Mouse (Mus musculus) liver, embryonic 14.5 days (tissue): ENCODE measurements at regions not wholly inside any gene's neighbourhood (a gene's known extent, or its start where the extent isn't known, plus 50 kb on each side); places are given as distances from the start of the nearest gene placed in this dataset.
"Not testable (repeated sequence)": the region's sequence is repeated elsewhere in the genome, so short reads cannot be mapped to it uniquely, and the experiment has no call there.

Source experiments
- ATAC-seq: fragments of 200-750 bp; cut with Nextera tagmentation; 2 replicates; pipeline ENCODE4 v1.8.0; 2017; ENCODE audit warnings: moderate number of reproducible peaks, mild to moderate bottlenecking, moderate library complexity; ENCODE audit not compliant: insufficient read depth
- DNase-seq, 3 experiments: peaks; one replicate each; pipeline ENCODE4 v3.0.0-alpha.2; 2012 to 2013; ENCODE audit warnings: low read depth in 3 of 3, low spot score in 3 of 3
- H3K27ac ChIP-seq: fragments of 300-500 bp; sonication (generic); 2 replicates; pipeline ENCODE4 v1.5.1; 2014; ENCODE audit warnings: moderate library complexity, mild to moderate bottlenecking, control low read depth, inconsistent platforms
- H3K27me3 ChIP-seq: fragments of 300-500 bp; sonication (generic); 2 replicates; pipeline ENCODE4 v1.6.1; 2014; ENCODE audit warnings: mild to moderate bottlenecking, low read length, moderate library complexity; ENCODE audit not compliant: control insufficient read depth, insufficient read depth
- H3K36me3 ChIP-seq: fragments of 300-500 bp; sonication (generic); replicated peaks from 2 replicates; pipeline ENCODE4 v1.6.1; 2014; ENCODE audit warnings: low read depth; ENCODE audit not compliant: control insufficient read depth, insufficient read depth
- H3K4me1 ChIP-seq, 2 experiments: fragments of 200-500 bp in 1 of 2; fragments of 300-500 bp in 1 of 2; sonication (generic) in 1 of 2; replicated peaks; 2 replicates each; pipeline ENCODE4 v1.6.1; 2012 to 2014; ENCODE audit warnings: antibody characterized with exemption in 1 of 2, inconsistent platforms in 1 of 2, low read length in 1 of 2; ENCODE audit not compliant: control insufficient read depth in 2 of 2, insufficient read depth in 2 of 2
- H3K4me2 ChIP-seq: fragments of 300-500 bp; sonication (generic); 2 replicates; pipeline ENCODE4 v1.6.1; 2014; ENCODE audit warnings: low read depth, mild to moderate bottlenecking, control low read depth, moderate library complexity
- H3K4me3 ChIP-seq, 2 experiments: fragments of 200-500 bp in 1 of 2; fragments of 300-500 bp in 1 of 2; sonication (generic) in 1 of 2; 2 replicates each; pipeline ENCODE4 v1.5.1; 2012 to 2014; ENCODE audit warnings: low read depth in 2 of 2, low read length in 2 of 2, mild to moderate bottlenecking in 2 of 2, control low read depth in 1 of 2, inconsistent platforms in 1 of 2, moderate library complexity in 1 of 2; ENCODE audit not compliant: insufficient read depth in 1 of 2
- H3K9ac ChIP-seq: fragments of 300-500 bp; sonication (generic); replicated peaks from 2 replicates; pipeline ENCODE4 v1.6.1; 2014; ENCODE audit warnings: mild to moderate bottlenecking, control low read depth, moderate library complexity
- H3K9me3 ChIP-seq: fragments of 300-500 bp; sonication (generic); 2 replicates; pipeline ENCODE4 v1.6.1; 2016; ENCODE audit warnings: low read length, mixed read lengths; ENCODE audit not compliant: control insufficient read depth
- CTCF ChIP-seq: IDR thresholded peaks from 2 replicates; pipeline ENCODE4 v1.5.1; 2016; ENCODE audit warnings: antibody characterized with exemption, low read depth, control low read depth
- EP300 ChIP-seq: IDR thresholded peaks from 2 replicates; pipeline ENCODE4 v1.6.1; 2016; ENCODE audit warnings: antibody characterized with exemption, low read depth
- WGBS: fragments of 180-500 bp; shearing (Covaris S2); extraction: QIAGEN DNeasy Blood & Tissue Kit; methylation state at CpG from one replicate; pipeline ENCODE4 v1.1.7; 2014; ENCODE audit not compliant: insufficient replicate concordance; 5-methylcytosine and 5-hydroxymethylcytosine counted together

DNA sequence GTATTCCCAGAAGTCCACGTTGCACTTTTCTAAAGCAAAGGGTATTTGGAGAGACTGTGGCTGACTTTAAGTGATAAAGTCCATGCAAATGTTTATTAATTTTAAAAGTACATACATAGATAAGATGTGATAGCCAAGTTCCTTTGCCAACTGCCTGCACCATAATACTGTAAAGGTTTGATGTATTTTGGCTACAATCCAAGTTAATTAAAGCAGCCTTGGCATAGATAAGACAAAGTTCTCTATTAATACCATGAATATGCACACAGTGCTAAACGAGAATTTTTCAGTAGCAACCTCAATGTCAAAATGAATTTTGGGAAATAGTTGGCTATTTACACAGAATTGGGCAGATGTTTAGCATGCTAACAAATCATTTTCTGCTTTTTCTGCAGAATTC is 167.0 kb upstream of the Hsf2 start:
- no peak for DNase-seq
- no peaks in the 10 kb centered on the region for H3K36me3 ChIP-seq
- TF ChIP-seq EP300 = no peak
- no peak for TF ChIP-seq CTCF
- ATAC-seq = no peak
- no peaks in the 10 kb centered on the region for H3K4me1 ChIP-seq
- no peak overlapping the region for H3K4me3 ChIP-seq
- WGBS = 24% methylated on average over 2 of the region's 2 CpGs
- no peak overlapping the region for H3K4me2 ChIP-seq
- H3K27ac ChIP-seq = no peak overlapping the region
- no peak overlapping the region for H3K9ac ChIP-seq
- H3K27me3 ChIP-seq = no peaks in the 10 kb centered on the region
- H3K9me3 ChIP-seq = no peaks in the 10 kb centered on the region

DNA sequence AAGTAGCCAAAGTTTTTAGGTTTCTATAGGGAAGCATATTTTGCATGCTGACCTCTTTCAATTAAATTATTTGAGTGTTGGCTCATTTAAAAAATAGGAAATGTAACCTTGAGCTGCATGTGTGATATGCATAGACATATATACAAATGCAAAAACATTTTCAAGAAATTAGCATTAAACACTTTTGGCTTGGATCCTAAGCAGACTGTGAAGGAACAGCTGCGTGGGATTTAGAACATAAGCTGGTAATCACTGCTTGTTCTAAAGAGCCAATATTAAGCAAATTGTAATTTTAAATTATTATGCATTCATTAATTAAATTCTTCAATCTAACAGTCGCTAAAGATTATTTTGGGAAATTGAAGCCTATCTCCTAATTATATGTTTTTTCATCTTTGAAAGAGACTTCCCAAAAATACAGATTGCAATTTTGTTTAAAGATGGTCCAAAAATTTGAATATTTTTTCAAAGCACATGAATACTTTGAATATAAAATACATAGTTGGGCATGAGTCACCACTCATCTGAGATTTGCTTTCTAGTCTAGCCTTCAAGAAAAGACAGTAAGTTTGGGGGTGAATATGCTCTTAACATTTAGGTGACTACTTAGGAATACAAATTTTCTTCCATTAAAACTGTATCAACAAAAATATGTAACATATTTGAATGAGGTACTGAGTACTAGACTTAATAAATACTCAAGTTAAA is 163.3 kb upstream of the Hsf2 start:
- no peak overlapping the region for H3K9ac ChIP-seq
- no peaks in the 10 kb centered on the region for H3K36me3 ChIP-seq
- H3K4me3 ChIP-seq = no peak overlapping the region
- no peak overlapping the region for H3K27ac ChIP-seq
- ATAC-seq (no peak), DNase-seq (no peak)
- H3K4me2 ChIP-seq = no peak overlapping the region
- no peaks in the 10 kb centered on the region for H3K27me3 ChIP-seq
- no peak for TF ChIP-seq EP300
- TF ChIP-seq CTCF = no peak
- H3K4me1 ChIP-seq = no peaks in the 10 kb centered on the region
- no peaks in the 10 kb centered on the region for H3K9me3 ChIP-seq
- 42% methylated on average over 2 of the region's 2 CpGs for WGBS

DNA sequence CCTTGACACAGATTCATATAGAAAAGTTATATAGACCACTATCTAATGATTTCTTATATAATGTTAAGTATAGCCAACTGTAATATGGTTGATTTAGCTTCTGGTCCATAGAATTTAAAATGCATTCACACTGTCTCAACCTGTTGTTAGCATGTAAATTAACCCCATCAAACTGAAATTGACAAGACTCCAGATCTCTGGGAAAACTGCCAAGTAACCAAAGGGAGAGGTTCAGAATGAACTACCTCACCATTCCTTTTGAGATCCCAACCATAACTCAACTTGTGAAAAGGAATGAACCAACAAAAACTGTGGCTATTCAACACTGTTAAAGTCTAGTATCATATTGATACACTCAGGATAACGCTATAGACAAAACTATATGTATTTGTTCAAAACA is 162.0 kb upstream of the Hsf2 start:
- no peak overlapping the region for H3K4me3 ChIP-seq
- no peak for TF ChIP-seq EP300
- no peak for TF ChIP-seq CTCF
- WGBS = 14% methylated on average over 1 of the region's 1 CpGs
- no peak for ATAC-seq
- no peaks in the 10 kb centered on the region for H3K36me3 ChIP-seq
- no peak overlapping the region for H3K27ac ChIP-seq
- no peak overlapping the region for H3K4me2 ChIP-seq
- H3K9ac ChIP-seq = no peak overlapping the region
- no peak for DNase-seq
- no peaks in the 10 kb centered on the region for H3K9me3 ChIP-seq
- no peaks in the 10 kb centered on the region for H3K4me1 ChIP-seq
- no peaks in the 10 kb centered on the region for H3K27me3 ChIP-seq

DNA sequence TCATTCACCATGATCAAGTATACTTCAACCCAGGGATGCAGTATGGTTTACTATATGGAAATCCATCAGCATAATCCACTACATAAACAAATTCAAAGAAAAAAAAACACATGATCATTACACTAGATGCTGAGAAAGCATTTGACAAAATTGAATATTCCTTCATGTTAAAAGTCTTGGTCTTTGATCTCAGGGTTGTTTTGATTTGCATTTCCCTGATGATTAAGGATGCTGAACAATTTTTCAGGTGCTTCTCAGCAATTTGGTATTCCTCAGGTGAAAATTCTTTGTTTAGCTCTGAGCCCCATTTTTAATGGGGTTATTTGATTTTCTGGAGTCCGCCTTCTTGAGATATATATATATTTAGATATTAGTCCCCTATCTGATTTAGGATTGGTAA is 123.4 kb upstream of the Hsf2 start:
- not testable (repeated sequence) for H3K27ac ChIP-seq
- 45% methylated on average over 1 of the region's 1 CpGs for WGBS

More for the DNA sequence above, 123.4 kb upstream of the Hsf2 start:
- not testable (repeated sequence) for H3K4me1 ChIP-seq, H3K36me3 ChIP-seq, H3K4me2 ChIP-seq, ATAC-seq, H3K27me3 ChIP-seq, H3K9ac ChIP-seq, H3K4me3 ChIP-seq, H3K9me3 ChIP-seq, DNase-seq
